Mouse (Mus musculus): Measurements from ENCODE around the gene Cep97. TPM values are rescaled to one million over a fixed set of nuclear protein-coding genes. Genes with fewer than 3 reads are reported as not detected.

The Cep97 gene
- total and polyA plus RNA-seq, 3 experiments, result 10.7 to 11.1 TPM; not detected in 1

- H3K79me2 ChIP-seq (ENCODE audit: control insufficient read depth, insufficient read depth, low read length, poor library complexity), result no peaks in the 10 kb centered on the region
- DNase-seq (ENCODE audit: low read depth, low spot score), result no peak
- TF ChIP-seq MEF2A (IDR thresholded peaks at IDR 0.05; ENCODE audit: extremely low read depth, insufficient replicate concordance, low read depth, low read length, poor library complexity, severe bottlenecking), result no peak
- TF ChIP-seq MAFK (IDR thresholded peaks at IDR 0.05; ENCODE audit: borderline replicate concordance, low read depth, low read length), result no peak
- TF ChIP-seq ZNF384 (IDR thresholded peaks at IDR 0.05; ENCODE audit: low read depth, low read length), result no peak
- no peak for TF ChIP-seq GABPA (IDR thresholded peaks at IDR 0.05; ENCODE audit: low read depth, low read length)
- no peak for TF ChIP-seq E2F4 (IDR thresholded peaks at IDR 0.05; ENCODE audit: borderline replicate concordance, low read depth, low read length)
- no peak for TF ChIP-seq POLR2AphosphoS5 (IDR thresholded peaks at IDR 0.05; ENCODE audit: borderline replicate concordance, low read depth, low read length)
- TF ChIP-seq ELF1 (IDR thresholded peaks at IDR 0.05; ENCODE audit: low read depth, low read length), result no peak
- TF ChIP-seq UBTF (IDR thresholded peaks at IDR 0.05; ENCODE audit: borderline replicate concordance, insufficient read depth, low read depth, low read length), result no peak
- TF ChIP-seq SIN3A (IDR thresholded peaks at IDR 0.05; ENCODE audit: low read length), result no peak
- TF ChIP-seq TBP (IDR thresholded peaks at IDR 0.05; ENCODE audit: low read depth, low read length), result no peak
- no peak for TF ChIP-seq MYB (IDR thresholded peaks at IDR 0.05; ENCODE audit: low read depth, low read length)
- TF ChIP-seq RAD21 (IDR thresholded peaks at IDR 0.05; ENCODE audit: low read depth, low read length), result no peak
- no peak for TF ChIP-seq TAL1 (IDR thresholded peaks at IDR 0.05; ENCODE audit: low read length)
- no peaks in the 10 kb centered on the region for H3K9me3 ChIP-seq (replicated peaks; ENCODE audit: insufficient read depth, low read length)
- no peak overlapping the region for H3K9ac ChIP-seq (ENCODE audit: control insufficient read depth, low read depth, low read length, poor library complexity, severe bottlenecking)
- no peaks in the 10 kb centered on the region for H3K27me3 ChIP-seq (ENCODE audit: control insufficient read depth in 1 of 2, insufficient read depth in 2 of 2, low read length in 2 of 2)
- no peak overlapping the region for H3K4me3 ChIP-seq (ENCODE audit: control insufficient read depth in 1 of 2, insufficient read depth in 1 of 2, low read depth in 2 of 2, low read length in 2 of 2)
- H3K36me3 ChIP-seq (ENCODE audit: control insufficient read depth in 1 of 2, insufficient read depth in 2 of 2, low read length in 2 of 2), result peaks cover 0 to 3% of the 10 kb centered on the region in 2 experiments; a peak in 2 of 4 replicates
- no peak overlapping the region for H3K27ac ChIP-seq (ENCODE audit: control insufficient read depth, low read depth, low read length)
- H3K4me1 ChIP-seq (ENCODE audit: control insufficient read depth in 1 of 2, insufficient read depth in 2 of 2, low read length in 2 of 2), result no peaks in the 10 kb centered on the region
Measured at GRCm38 (mm10) chr16:55863832-55864231, 70.8 kb downstream of the Cep97 start.

GRCm38 (mm10) chr16:55863149-55863815 is 71.4 kb downstream of the Cep97 start:
- peak; percentile 88 for DNase-seq (ENCODE audit: low read depth, low spot score)
- H3K4me3 ChIP-seq (ENCODE audit: control insufficient read depth in 1 of 2, insufficient read depth in 1 of 2, low read depth in 2 of 2, low read length in 2 of 2), result peak overlapping the region; percentile 37 to 76
- no peak for TF ChIP-seq ZKSCAN1 (IDR thresholded peaks at IDR 0.05; ENCODE audit: low read depth, low read length)
- TF ChIP-seq ZMIZ1 (IDR thresholded peaks at IDR 0.05; ENCODE audit: low read depth, low read length), result no peak
- TF ChIP-seq SMC3 (IDR thresholded peaks at IDR 0.05; ENCODE audit: low read depth, low read length), result peak; percentile 88
- TF ChIP-seq POLR2AphosphoS5 (IDR thresholded peaks at IDR 0.05; ENCODE audit: borderline replicate concordance, low read depth, low read length), result no peak
- TF ChIP-seq MXI1 (IDR thresholded peaks at IDR 0.05; ENCODE audit: low read depth, low read length), result no peak
- no peak for TF ChIP-seq CHD1 (IDR thresholded peaks at IDR 0.05; ENCODE audit: low read depth, low read length)
- no peak for TF ChIP-seq NRF1 (IDR thresholded peaks at IDR 0.05; ENCODE audit: insufficient read depth, low read depth, low read length, poor library complexity, severe bottlenecking)
- peak; percentile 56; the same call in 1 of the 2 replicates for TF ChIP-seq ETS1 (IDR thresholded peaks at IDR 0.05; ENCODE audit: low read depth, low read length)
- TF ChIP-seq BHLHE40 (IDR thresholded peaks at IDR 0.05; ENCODE audit: borderline replicate concordance, low read depth, low read length), result no peak
- TF ChIP-seq USF1 (IDR thresholded peaks at IDR 0.05; ENCODE audit: low read depth, low read length), result no peak
- no peak for TF ChIP-seq MYB (IDR thresholded peaks at IDR 0.05; ENCODE audit: low read depth, low read length)
- peak; percentile 55 for TF ChIP-seq RAD21 (IDR thresholded peaks at IDR 0.05; ENCODE audit: low read depth, low read length)
- TF ChIP-seq E2F4 (IDR thresholded peaks at IDR 0.05; ENCODE audit: borderline replicate concordance, low read depth, low read length), result no peak
- no peak for TF ChIP-seq USF2 (IDR thresholded peaks at IDR 0.05; ENCODE audit: borderline replicate concordance in 1 of 2, insufficient read depth in 1 of 2, low read depth in 1 of 2, low read length in 2 of 2)
- no peak for TF ChIP-seq MAX (IDR thresholded peaks at IDR 0.05; ENCODE audit: low read length)
- TF ChIP-seq SIN3A (IDR thresholded peaks at IDR 0.05; ENCODE audit: low read length), result peak; percentile 62; the same call in 1 of the 2 replicates
- TF ChIP-seq KAT2A (conservative IDR thresholded peaks at IDR 0.05; ENCODE audit: low read depth, low read length), result no peak
- TF ChIP-seq MAFK (IDR thresholded peaks at IDR 0.05; ENCODE audit: borderline replicate concordance, low read depth, low read length), result no peak
- no peak for TF ChIP-seq POLR2AphosphoS2 (IDR thresholded peaks at IDR 0.05; ENCODE audit: low read length)
- TF ChIP-seq MAZ (IDR thresholded peaks at IDR 0.05; ENCODE audit: low read depth, low read length), result peak; percentile 39; the same call in 1 of the 2 replicates
- TF ChIP-seq MEF2A (IDR thresholded peaks at IDR 0.05; ENCODE audit: extremely low read depth, insufficient replicate concordance, low read depth, low read length, poor library complexity, severe bottlenecking), result no peak
- no peak for TF ChIP-seq EP300 (IDR thresholded peaks at IDR 0.05; ENCODE audit: low read depth in 1 of 2, low read length in 2 of 2)

More at GRCm38 (mm10) chr16:55863149-55863815, 71.4 kb downstream of the Cep97 start:
- no peak overlapping the region for H3K27ac ChIP-seq (ENCODE audit: control insufficient read depth, low read depth, low read length)
- no peaks in the 10 kb centered on the region for H3K27me3 ChIP-seq (ENCODE audit: control insufficient read depth in 1 of 2, insufficient read depth in 2 of 2, low read length in 2 of 2)
- H3K36me3 ChIP-seq (ENCODE audit: control insufficient read depth in 1 of 2, insufficient read depth in 2 of 2, low read length in 2 of 2), result peaks cover 0 to 3% of the 10 kb centered on the region in 2 experiments; a peak in 2 of 4 replicates
- H3K4me1 ChIP-seq (ENCODE audit: control insufficient read depth in 1 of 2, insufficient read depth in 2 of 2, low read length in 2 of 2), result no peaks in the 10 kb centered on the region
- no peak overlapping the region; the same call in 1 of the 2 replicates for H3K9ac ChIP-seq (ENCODE audit: control insufficient read depth, low read depth, low read length, poor library complexity, severe bottlenecking)
- no peaks in the 10 kb centered on the region for H3K79me2 ChIP-seq (ENCODE audit: control insufficient read depth, insufficient read depth, low read length, poor library complexity)
- no peaks in the 10 kb centered on the region for H3K9me3 ChIP-seq (replicated peaks; ENCODE audit: insufficient read depth, low read length)

Data from MEL (cell line).